Mouse (Mus musculus) heart, postnatal 4 days (tissue): ENCODE data around the gene Gm28102. TPM values are rescaled to one million over a fixed set of nuclear protein-coding genes. Genes with fewer than 3 reads are reported as not detected.
"Not testable (repeated sequence)": the region's sequence is repeated elsewhere in the genome, so short reads cannot be mapped to it uniquely, and the experiment has no call there.

Experiments
- DNase-seq: peaks from one replicate; pipeline ENCODE4 v3.0.0; 2021
- total RNA-seq, 2 experiments: library from RNA; stranded (reverse); gene quantifications; 2 replicates each; pipeline ENCODE4 v1.2.3; 2021

The Gm28102 gene
- total RNA-seq = not detected

DNA sequence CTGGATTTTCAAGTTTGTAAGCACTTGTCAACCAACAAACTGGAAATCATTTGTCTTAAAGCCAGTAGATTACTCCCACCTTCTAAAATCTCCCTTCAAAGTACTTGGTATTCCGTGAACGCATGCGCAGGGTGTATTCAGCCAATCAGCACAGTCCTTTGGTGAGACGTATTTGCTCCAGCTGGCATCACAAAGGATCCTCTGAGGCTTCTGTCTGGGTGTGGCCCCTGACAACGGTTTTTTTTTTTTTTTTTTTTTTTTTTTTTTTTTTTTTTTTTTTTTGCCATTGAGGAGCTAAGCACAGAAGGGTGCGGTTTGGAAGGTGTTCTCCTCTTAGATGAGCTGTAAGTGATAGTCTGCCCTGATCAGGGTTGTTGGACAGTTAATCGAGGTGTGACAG is at the start of gene Gm28102:
Gene Gm28102, plus strand, starts transcription at position 301 of the 400 bp plus-strand sequence.
- DNase-seq = not testable (repeated sequence)
